Mouse (Mus musculus): ENCODE data around the gene Tgoln1.

Tgoln1 gene

GRCm38 (mm10) chr6:72616643-72617288 is at the start of gene Tgoln1:
Gene Tgoln1 (minus strand): TSS chr6:72617000.
- DNase-seq (ENCODE audit: extremely low spot score, low spot score), result peak; percentile 92

GRCm38 (mm10) chr6:72664290-72664689 is 47.5 kb upstream of the Tgoln1 start:
- no peak for DNase-seq (ENCODE audit: extremely low spot score, low spot score)

DNA sequence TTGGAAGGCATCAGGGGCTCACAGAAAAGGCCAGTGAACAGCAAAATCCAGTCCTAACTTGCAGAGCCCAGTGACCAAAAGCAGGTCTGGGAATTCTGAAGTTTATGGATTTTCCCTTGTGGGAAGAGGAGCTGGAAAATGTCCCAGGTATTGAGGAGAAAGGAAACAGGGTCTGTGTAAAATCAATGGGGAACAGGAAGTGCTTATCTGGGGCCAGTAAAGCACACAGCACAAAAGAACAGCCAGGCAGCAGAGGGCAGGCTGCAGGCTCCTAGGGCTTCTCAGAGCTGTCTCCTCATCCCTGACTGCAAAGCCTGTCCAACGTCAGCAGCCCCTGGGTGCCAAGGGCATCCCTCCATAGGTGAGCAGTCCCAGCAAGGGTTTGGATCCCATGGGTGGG is 46.2 kb upstream of the Tgoln1 start:
- DNase-seq (ENCODE audit: extremely low spot score, low spot score), result no peak

DNA sequence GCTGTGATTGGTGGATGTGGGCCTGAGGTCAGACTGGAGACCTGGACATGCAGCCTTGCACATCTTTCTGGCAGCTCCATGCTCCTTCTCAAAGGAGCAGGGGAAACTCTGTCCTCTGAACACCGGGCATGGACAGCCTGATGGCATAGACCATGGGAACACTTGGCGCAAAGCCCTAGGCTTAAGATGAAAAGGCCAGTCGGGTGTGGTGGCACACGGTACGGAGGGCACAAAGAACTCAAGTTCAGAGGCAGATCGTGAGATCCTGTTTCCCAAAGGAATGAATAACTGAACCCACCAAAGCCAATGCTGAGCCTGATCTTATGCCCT is 43.6 kb upstream of the Tgoln1 start:
- no peak for DNase-seq (ENCODE audit: extremely low spot score, low spot score)

- DNase-seq (ENCODE audit: extremely low spot score, low spot score), result no peak
Measured at GRCm38 (mm10) chr6:72659717-72660390, 43.1 kb upstream of the Tgoln1 start.

DNA sequence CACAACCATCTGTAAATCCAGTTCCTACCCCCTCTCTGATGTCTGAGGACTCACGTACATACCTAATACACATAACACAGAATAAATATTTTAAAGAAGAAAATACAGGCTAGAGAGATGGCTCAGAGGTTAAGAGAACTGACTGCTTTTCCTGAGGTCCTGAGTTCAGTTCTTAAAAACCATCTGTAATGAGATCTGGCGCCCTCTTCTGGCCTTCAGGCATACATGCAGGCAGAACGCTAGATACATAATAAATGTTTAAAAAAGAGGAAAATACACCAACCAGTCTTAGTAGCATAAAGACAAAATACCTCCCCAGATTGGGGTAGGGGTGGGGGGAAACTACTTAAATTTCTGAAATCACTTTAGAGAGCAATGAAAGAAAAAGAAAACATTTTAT is 41.2 kb upstream of the Tgoln1 start:
- no peak for DNase-seq (ENCODE audit: extremely low spot score, low spot score)

DNA sequence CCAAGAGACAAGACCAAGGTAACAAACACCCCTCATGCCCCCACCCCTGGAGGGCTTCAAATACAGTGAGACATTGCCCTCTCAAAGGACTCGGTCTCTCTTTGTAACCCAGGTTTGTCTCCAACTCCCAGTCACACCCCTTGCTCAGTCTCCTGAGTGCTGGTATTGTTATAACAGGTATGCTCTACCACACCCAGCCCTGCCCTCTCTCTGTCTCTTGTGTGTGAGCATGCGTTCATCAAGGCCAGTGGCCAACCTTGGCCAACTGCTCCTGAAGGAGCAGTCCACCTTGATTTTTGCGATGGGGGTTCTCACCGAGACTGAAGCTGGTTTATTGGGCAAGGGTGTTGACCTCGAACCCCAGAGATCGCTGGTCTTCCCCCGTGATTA is 39.2 kb upstream of the Tgoln1 start:
- DNase-seq (ENCODE audit: extremely low spot score, low spot score), result no peak

- peak; percentile 83 for DNase-seq (ENCODE audit: extremely low spot score, low spot score)
Measured at GRCm38 (mm10) chr6:72655309-72656052, 38.7 kb upstream of the Tgoln1 start.

DNA sequence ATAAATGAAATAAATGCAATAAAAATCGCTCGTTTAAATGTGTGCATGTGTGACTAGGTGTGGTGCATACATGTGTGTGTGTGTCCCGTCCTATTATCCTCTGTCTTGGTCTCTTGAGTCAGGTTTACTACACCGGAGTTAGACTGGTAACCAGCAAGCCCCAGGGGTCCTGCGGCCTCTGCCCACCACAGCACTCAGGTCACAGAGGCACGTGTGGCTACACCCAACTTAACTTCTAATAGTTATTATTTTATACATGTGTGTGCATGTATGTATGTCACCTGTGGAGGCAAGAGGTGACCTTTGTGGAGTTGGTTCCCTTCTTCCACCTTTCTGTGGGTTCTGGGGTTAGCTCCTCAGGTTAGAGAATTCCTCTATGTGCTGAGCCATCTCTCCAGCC is 37.6 kb upstream of the Tgoln1 start:
- no peak for DNase-seq (ENCODE audit: extremely low spot score, low spot score)

- DNase-seq (ENCODE audit: extremely low spot score, low spot score), result no peak
Measured at GRCm38 (mm10) chr6:72653419-72653818, 36.6 kb upstream of the Tgoln1 start.

DNA sequence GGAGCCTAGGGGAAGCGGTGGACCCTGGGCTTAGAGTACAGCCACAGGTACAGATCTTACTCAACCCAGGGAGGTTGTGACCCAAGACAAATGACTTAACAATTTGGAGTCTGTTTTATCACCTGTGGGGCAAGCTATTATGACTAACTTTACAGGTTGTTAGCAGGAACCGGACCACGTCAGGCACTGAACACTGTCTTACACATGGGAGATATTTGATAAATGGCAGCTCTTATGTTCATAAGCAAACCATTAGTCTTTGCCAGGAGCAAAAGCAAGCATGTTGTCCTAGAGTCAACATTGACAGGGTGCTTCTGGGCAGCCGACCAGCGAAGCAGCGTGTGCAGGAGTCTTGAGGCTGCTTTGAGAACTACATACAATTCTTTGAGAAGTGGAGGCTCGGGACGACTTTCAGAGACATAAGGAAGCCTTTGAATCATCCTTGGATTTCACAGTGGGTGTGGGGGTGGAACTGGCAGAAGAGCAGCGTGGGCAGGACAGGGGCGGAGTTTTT is 33.6 kb upstream of the Tgoln1 start:
- no peak for DNase-seq (ENCODE audit: extremely low spot score, low spot score)

DNA sequence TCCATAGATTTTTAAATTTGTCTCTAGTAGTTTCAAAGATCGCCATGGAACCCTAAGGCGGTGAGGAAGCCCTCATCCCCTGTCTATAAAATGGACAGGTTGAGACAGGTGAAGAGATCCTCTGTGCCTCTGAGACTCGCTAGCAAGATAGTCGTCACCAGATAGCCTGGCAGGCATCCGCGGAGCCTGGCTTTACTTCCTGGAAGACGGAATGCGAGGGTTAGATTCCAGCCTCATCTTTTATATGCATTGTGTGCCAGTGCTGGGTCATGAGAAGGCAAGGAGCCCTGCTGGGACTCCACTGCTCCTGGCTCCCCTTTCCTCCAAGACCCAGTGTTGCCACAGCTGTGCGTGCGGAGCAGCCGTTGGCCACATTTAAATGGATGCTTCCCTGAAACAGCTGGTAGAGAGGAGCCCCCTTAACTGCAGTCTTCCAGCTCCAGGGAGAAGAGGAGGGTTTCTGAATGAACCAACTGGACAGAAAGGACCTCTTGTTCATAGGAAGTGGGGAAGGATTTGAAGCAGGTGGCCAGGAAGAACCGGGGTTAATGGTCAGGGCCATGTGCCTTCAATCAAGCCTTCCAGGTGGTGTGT is 31.3 kb upstream of the Tgoln1 start:
- DNase-seq (ENCODE audit: extremely low spot score, low spot score), result peak; percentile 50

GRCm38 (mm10) chr6:72647383-72647820 is 30.6 kb upstream of the Tgoln1 start:
- peak; percentile 74 for DNase-seq (ENCODE audit: extremely low spot score, low spot score)

DNA sequence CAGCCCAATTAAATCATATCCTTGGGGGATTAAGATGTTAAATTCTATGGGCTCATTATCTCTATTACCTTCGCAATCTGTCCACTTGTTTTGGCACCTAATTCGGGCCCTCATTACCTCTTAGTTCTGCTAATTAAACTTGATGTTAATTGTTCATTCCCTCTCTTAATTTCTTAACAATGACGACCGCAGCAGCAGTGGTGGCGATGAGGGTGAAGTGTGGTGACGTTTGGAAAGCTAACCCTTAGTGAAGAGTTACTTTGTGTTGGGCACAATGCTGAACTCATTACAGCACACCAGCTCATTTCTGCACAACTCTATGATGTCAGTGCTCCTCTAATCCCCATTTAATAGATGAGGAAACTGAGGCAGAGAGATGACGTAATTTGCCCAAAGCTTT is 28.6 kb upstream of the Tgoln1 start:
- DNase-seq (ENCODE audit: extremely low spot score, low spot score), result no peak

DNA sequence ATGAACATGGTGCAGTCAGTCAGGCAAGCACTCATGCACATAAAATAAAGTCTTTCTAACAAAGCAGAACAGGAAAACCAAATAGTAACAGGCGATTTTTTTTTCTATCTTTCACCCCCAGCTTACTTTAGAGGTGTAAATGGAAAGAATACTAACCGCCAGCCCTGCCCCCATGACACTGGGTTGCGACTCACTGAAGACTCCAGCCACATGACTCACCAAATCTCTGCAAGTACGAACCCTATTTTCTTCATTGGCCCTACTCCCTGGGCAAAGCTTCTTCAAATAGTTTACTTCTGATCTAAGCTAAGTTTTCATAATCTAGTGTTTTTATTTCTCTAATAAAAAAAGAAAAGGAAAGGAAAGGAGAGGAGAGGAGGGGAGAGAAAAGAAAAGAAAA is 27.8 kb upstream of the Tgoln1 start:
- DNase-seq (ENCODE audit: extremely low spot score, low spot score), result no peak

DNA sequence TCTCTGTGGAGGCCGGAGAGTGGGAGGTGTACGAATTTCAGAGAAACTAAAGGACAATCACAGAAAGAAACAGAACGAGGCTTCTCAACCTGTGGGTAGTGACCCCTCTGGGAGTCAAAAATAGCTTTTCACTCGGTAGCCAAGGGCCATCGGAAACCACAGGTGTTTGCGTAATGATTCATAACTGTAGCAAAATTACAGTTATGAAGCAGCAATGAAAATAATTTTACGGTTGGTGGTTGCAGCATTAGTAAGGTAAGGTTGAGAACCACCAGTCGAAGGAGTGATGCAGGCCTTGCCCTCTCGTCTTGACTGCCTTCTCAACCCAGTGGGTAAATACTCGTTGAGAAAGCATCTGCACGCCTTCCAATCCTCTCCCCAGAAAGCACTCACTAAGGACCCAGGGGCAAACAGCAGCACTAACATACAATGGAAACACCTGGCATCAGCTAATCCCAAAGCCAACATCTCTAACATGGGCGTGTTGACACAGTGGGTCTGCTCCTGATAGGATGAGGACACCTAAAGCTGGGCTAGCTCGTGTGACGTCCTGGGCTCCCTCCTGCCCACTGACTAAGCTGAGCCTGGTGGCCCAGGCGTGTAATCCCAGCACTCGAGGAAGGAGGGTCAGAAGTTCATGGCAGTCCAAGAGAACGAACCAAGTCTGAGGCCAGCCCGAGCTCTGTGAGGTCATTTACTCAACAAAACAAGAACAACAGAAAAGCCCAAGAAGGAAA is 24.6 kb upstream of the Tgoln1 start:
- no peak for DNase-seq (ENCODE audit: extremely low spot score, low spot score)

DNA sequence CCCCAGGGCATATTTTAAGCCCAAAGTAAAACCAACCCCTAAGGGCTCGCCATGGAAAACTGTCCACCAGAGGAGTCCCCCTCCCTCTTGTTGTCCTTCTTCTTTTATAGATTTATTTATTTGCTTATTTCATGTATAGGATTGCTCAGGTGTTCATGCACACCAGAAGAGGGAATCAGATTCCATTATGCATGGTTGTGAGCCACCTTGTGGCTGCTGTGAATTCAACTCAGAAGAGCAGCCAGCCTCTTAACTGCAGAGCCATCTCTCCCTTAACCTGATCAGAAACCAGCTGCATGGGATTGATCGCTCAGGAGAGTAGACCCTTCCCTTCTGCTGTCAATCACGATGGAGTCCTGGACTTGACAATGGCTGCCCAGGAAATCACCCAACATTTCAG is 20.1 kb upstream of the Tgoln1 start:
- no peak for DNase-seq (ENCODE audit: extremely low spot score, low spot score)

- DNase-seq (ENCODE audit: extremely low spot score, low spot score), result peak; percentile 57
Measured at GRCm38 (mm10) chr6:72635760-72636431, 19.1 kb upstream of the Tgoln1 start.

GRCm38 (mm10) chr6:72634311-72634710 is 17.5 kb upstream of the Tgoln1 start:
- DNase-seq (ENCODE audit: extremely low spot score, low spot score), result no peak

DNA sequence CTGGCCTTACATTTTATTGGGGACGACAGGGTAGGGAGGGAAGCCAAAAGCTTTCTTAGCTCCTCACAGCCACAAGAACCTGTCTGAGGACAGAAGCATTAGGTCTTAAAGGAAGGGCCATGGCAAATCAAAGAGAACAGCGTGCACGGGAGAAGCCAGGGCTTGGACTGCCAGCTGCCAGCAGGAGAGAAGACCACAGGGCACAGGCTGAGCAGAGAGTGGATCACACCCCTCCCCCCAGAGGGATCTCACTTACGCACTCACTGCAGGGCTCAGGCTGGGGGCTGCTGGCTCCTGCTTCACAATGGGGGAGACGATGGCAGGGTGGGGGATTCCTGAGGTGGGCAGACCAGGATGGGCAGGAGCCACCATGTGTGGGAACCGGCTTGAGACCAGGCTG is 14.9 kb upstream of the Tgoln1 start:
- no peak for DNase-seq (ENCODE audit: extremely low spot score, low spot score)

- no peak for DNase-seq (ENCODE audit: extremely low spot score, low spot score)
Measured at GRCm38 (mm10) chr6:72630961-72631360, 14.2 kb upstream of the Tgoln1 start.
